Mouse (Mus musculus): Measurements from ENCODE around the gene C2cd2l. TPM values are rescaled to one million over a fixed set of nuclear protein-coding genes. Genes with fewer than 3 reads are reported as not detected.
"Not testable (repeated sequence)": the region's sequence is repeated elsewhere in the genome, so short reads cannot be mapped to it uniquely, and the experiment has no call there.

Gene C2cd2l
- total RNA-seq, 2 experiments from 2014 or later: 5.9 to 8.3 TPM

DNA sequence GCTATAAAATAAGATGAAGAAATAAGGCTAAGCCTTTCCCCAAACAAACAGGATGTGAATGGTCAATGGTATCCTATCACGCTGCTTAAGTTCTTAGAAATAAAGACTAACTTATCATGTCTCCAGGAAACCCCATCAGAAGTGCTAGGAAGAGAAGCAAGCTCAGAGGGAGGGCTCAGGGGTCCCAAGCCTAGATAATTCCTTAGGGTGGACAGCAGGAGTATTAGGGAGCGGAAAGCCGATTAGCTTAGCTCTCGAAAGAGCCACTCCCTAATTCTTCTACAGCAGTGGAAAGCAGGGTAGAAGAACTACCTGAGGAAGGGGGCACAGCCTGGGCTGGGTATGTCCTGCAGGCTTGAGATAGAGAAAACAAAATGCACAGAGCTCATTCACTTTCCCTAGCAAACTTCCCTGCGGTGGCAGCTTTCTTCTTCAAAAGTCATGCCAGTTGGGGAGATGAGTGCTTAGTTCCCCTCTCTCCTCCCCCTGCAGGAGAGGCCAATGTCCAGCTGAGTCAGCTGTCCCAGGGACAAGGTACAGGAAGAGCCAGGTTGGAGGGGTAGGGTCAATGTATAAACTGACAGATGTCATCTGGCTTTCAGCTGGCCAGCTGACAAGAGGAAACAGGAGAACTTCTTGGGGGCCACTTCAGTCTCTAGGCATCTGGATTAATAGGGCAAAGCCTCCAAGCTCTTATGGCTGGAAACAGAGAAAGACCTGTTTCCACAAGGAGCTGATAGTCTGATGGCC lies 1.8 kb downstream of the C2cd2l start:
- ATAC-seq (replicated peaks; ENCODE audit: poor library complexity, severe bottlenecking): no peak

DNA sequence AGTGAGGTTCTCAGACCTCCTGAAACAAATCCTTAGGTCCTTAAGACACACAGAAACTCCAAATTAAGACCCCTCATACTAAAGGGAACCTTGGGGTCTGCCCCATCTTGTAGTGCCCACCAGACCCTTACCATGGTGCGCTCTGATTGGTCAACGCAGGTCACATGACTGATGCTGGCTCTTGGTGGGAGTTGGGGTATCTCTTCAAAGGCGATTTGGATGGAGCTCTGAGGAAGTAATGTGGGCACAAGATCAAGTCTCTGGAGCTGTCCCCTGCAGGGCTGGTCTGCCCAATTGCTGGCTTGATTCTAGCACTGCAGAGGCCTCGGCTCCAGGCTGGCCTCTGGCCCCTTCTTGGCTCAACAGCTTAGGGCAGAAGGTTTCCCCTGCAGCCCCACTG lies 2.6 kb downstream of the C2cd2l start:
- no peak for ATAC-seq (replicated peaks; ENCODE audit: poor library complexity, severe bottlenecking)

- ATAC-seq (replicated peaks; ENCODE audit: poor library complexity, severe bottlenecking): no peak
Observed at GRCm38 (mm10) chr9:44314910-44315309, 5.2 kb downstream of the C2cd2l start.

- ATAC-seq (replicated peaks; ENCODE audit: poor library complexity, severe bottlenecking): no peak
Observed at GRCm38 (mm10) chr9:44314257-44314547, 5.9 kb downstream of the C2cd2l start.

GRCm38 (mm10) chr9:44313476-44314256 lies 6.4 kb downstream of the C2cd2l start:
- no peak for ATAC-seq (replicated peaks; ENCODE audit: poor library complexity, severe bottlenecking)

GRCm38 (mm10) chr9:44311136-44312134 lies 8.7 kb downstream of the C2cd2l start:
- ATAC-seq (replicated peaks; ENCODE audit: poor library complexity, severe bottlenecking): 0 out of 2 replicates have a peak, but pooled peaks have one; percentile 23

DNA sequence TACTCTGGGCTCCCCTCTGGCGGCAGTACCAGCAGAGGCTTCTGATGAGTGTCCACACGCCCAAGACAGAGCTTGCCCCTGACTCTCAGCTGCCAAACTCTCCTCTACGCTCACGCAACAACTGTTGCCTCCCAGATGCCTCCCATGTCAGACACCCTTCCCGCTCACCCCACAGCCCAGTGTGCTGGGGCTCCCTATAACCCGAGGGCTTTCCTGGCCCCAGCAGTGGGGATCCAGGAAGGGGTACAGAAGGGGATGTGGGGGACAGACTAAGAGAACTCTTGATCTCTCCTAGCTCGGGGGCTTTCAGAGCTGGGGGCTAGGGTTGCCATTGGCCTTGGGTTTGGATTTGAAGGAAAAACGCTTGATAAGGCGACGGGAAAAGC lies 9.3 kb downstream of the C2cd2l start:
- ATAC-seq (replicated peaks; ENCODE audit: poor library complexity, severe bottlenecking): no peak

- ATAC-seq (replicated peaks; ENCODE audit: poor library complexity, severe bottlenecking): no peak
Observed at GRCm38 (mm10) chr9:44309756-44310155, 10.3 kb downstream of the C2cd2l start.

GRCm38 (mm10) chr9:44307248-44307647 lies 12.8 kb downstream of the C2cd2l start:
- ATAC-seq (replicated peaks; ENCODE audit: poor library complexity, severe bottlenecking): no peak

DNA sequence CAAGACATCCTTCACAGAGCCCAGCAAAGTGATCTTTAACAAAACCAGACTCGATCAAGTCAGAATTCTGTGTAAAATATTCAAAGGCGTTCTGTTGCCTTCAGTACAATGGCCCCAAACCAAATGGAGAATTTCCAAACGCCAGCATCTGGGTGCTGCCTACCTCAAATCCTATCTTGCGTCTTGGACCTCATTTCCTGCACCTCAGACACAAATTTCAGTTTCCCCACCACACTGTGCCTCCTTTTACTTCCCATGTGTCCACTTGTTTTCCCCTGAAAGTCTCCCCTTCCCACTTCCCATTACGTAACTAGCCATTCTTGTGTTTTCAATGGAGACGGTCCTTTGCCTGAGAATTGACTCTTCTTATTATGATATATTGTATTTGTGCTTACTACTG lies 13.6 kb downstream of the C2cd2l start:
- ATAC-seq (replicated peaks; ENCODE audit: poor library complexity, severe bottlenecking): no peak

- peak; percentile 98 for ATAC-seq (replicated peaks; ENCODE audit: poor library complexity, severe bottlenecking)
Observed at GRCm38 (mm10) chr9:44305466-44306079, 14.5 kb downstream of the C2cd2l start, which contains the start of gene Hinfp. Gene Hinfp (minus strand): TSS chr9:44305671.

DNA sequence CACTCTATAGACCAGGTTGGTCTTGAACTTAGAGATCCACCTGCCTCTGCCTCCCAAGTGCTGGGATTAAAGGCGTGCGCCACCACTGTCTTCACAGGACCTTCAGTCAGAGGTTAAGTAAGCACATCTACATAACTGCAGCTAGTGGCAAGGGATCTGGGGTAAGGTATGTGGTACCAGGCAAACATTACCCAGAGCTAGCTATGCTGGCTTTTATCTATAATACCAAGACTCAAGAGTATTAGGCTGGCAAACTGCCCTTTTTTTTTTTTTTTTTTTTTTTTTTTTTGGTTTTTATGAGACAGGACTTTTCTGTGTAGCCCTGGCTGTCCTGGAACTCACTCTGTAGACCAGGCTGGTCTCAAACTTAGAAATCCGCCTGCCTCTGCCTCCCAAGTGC lies 20.1 kb downstream of the C2cd2l start:
- not testable (repeated sequence) for ATAC-seq (replicated peaks; ENCODE audit: poor library complexity, severe bottlenecking)

DNA sequence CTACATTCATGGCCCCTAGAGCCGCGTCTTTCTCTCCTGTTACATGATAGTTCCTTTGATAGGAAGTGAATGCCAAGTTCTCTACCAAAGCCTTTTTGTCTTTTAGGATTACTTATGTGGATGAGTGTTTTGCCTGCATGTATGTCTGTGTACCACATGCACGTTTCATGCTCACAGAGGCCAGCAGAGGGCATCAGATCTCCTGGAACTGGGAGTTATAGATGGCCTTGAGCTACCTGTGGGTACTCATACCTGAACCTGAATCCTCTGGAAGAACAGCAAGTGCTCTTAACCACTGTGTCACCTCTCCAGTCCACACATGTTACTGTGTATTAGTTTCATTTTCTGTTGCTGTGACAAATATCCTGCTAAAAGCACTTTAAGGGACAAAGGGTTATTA lies 27.6 kb downstream of the C2cd2l start:
- no peak for ATAC-seq (replicated peaks; ENCODE audit: poor library complexity, severe bottlenecking)

GRCm38 (mm10) chr9:44288959-44289291 lies 31.2 kb downstream of the C2cd2l start:
- no peak for ATAC-seq (replicated peaks; ENCODE audit: poor library complexity, severe bottlenecking)

DNA sequence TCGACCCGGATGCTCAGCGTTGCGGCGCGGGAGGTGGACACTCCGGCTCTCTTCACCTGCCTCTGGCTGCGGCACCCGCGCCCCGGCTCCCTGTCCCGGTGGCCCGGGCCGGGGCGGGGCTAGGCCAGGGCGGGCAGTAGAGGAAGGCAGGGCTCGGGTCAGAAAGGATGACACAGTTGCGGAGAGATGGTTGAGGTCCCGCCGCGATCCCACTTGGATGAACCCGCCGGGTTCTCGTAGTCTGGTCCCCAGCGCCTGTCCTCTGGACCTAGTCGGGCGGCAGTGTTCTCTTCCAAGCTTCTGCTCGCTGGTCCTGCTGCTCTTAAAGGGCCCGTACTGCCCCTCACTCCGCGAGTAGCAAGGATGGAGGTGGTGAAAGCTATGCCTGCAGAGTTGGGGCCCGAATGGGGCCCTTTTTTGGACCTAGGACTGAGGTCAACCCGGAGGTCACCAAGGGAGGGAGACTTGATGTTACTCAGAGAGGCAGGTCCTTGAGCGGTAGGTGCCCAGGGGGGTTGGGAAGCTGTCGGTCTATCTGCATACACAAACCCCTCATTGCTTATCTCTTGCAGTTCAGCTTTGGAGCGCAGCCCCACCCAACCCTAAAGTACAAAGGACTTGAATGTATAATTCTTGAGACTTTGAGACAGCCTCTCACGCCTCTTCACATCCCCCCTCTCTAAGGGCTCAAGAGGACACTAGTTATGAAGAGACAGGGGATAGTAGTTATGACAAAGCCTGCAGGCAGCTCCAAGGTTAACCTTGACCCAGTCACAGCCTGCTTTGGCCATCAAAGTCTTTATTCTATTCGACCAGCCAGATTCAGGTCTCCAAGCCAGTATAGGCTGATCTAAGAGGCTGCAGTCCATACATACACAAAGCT lies 31.8 kb downstream of the C2cd2l start, which contains the start of gene Abcg4:
Abcg4 (minus strand) TSS at position 540 of the 883 bp plus-strand sequence.
- no peak for ATAC-seq (replicated peaks; ENCODE audit: poor library complexity, severe bottlenecking)

GRCm38 (mm10) chr9:44287401-44288075 lies 32.5 kb downstream of the C2cd2l start:
- ATAC-seq (replicated peaks; ENCODE audit: poor library complexity, severe bottlenecking): peak; percentile 16

- 0 out of 2 replicates have a peak, but pooled peaks have one; percentile 5 for ATAC-seq (replicated peaks; ENCODE audit: poor library complexity, severe bottlenecking)
Observed at GRCm38 (mm10) chr9:44287003-44287400, 33.1 kb downstream of the C2cd2l start.

GRCm38 (mm10) chr9:44286256-44286850 lies 33.7 kb downstream of the C2cd2l start:
- ATAC-seq (replicated peaks; ENCODE audit: poor library complexity, severe bottlenecking): peak; percentile 39

Data from granulocyte monocyte progenitor cell, adult 5-6 weeks (primary cell).